Mouse (Mus musculus) cerebellum, adult (tissue): ENCODE measurements around the gene Nav3.
"Not testable (repeated sequence)": the region's sequence is repeated elsewhere in the genome, so short reads cannot be mapped to it uniquely, and the experiment has no call there.

ENCODE experiments used
- ATAC-seq: cut with Nextera tagmentation; 2 replicates; pipeline ENCODE4 v1.9.2; 2017; ENCODE audit warnings: mild to moderate bottlenecking, moderate library complexity, mixed read lengths; ENCODE audit not compliant: insufficient number of reproducible peaks, low FRiP score, low TSS enrichment

Nav3 gene

GRCm38 (mm10) chr10:110094433-110094832, 361.6 kb downstream of the Nav3 start:
- no peak for ATAC-seq

- ATAC-seq = no peak
Measured at GRCm38 (mm10) chr10:110088444-110089061, 367.5 kb downstream of the Nav3 start.

GRCm38 (mm10) chr10:110085903-110086302, 370.1 kb downstream of the Nav3 start:
- no peak for ATAC-seq

GRCm38 (mm10) chr10:110085156-110085555, 370.8 kb downstream of the Nav3 start:
- ATAC-seq = no peak

- no peak for ATAC-seq
Measured at GRCm38 (mm10) chr10:110076575-110076974, 379.4 kb downstream of the Nav3 start.

- ATAC-seq = no peak
Measured at GRCm38 (mm10) chr10:110072355-110072754, 383.6 kb downstream of the Nav3 start.

GRCm38 (mm10) chr10:110061166-110061565, 394.8 kb downstream of the Nav3 start:
- no peak for ATAC-seq

- ATAC-seq = no peak
Measured at GRCm38 (mm10) chr10:110037547-110037946, 418.5 kb downstream of the Nav3 start.

GRCm38 (mm10) chr10:110034582-110035099, 421.4 kb downstream of the Nav3 start:
- no peak for ATAC-seq

- not testable (repeated sequence) for ATAC-seq
Measured at GRCm38 (mm10) chr10:110024897-110025296, 431.1 kb downstream of the Nav3 start.

GRCm38 (mm10) chr10:110022100-110022499, 433.9 kb downstream of the Nav3 start:
- no peak for ATAC-seq

GRCm38 (mm10) chr10:110019266-110019866, 436.6 kb downstream of the Nav3 start:
- ATAC-seq = no peak

- not testable (repeated sequence) for ATAC-seq
Measured at GRCm38 (mm10) chr10:110001328-110001727, 454.7 kb downstream of the Nav3 start.

- ATAC-seq = no peak
Measured at GRCm38 (mm10) chr10:110000755-110001247, 455.2 kb downstream of the Nav3 start.

GRCm38 (mm10) chr10:109999904-110000303, 456.1 kb downstream of the Nav3 start:
- no peak for ATAC-seq

- no peak for ATAC-seq
Measured at GRCm38 (mm10) chr10:109994302-109994701, 461.7 kb downstream of the Nav3 start.

GRCm38 (mm10) chr10:109985824-109986485, 470.0 kb downstream of the Nav3 start:
- ATAC-seq = 0 out of 2 replicates have a peak, but pooled peaks have one; percentile 15

GRCm38 (mm10) chr10:109976351-109976750, 479.7 kb downstream of the Nav3 start:
- no peak for ATAC-seq

- ATAC-seq = no peak
Measured at GRCm38 (mm10) chr10:109974177-109974576, 481.8 kb downstream of the Nav3 start.

GRCm38 (mm10) chr10:109973483-109973882, 482.5 kb downstream of the Nav3 start:
- no peak for ATAC-seq

GRCm38 (mm10) chr10:109950296-109950695, 505.7 kb downstream of the Nav3 start:
- no peak for ATAC-seq
